Mouse (Mus musculus) hindbrain, embryonic 14.5 days (tissue): ENCODE results near the gene Gm21972. TPM values are rescaled to one million over a fixed set of nuclear protein-coding genes. Genes with fewer than 3 reads are reported as not detected.

Experiments
- ATAC-seq: fragments of 200-750 bp; cut with Nextera tagmentation; 2 replicates; pipeline ENCODE4 v1.8.0; 2017; ENCODE audit warnings: moderate number of reproducible peaks, mild to moderate bottlenecking, moderate TSS enrichment, moderate library complexity; ENCODE audit not compliant: low FRiP score
- DNase-seq: peaks from one replicate; pipeline ENCODE4 v3.0.0-alpha.2; 2015; ENCODE audit warnings: low spot score
- H3K27ac ChIP-seq: fragments of 300-500 bp; sonication (generic); 2 replicates; pipeline ENCODE4 v1.5.1; 2014; ENCODE audit warnings: mild to moderate bottlenecking, moderate library complexity
- H3K27me3 ChIP-seq: fragments of 300-500 bp; sonication (generic); 2 replicates; pipeline ENCODE4 v1.6.1; 2014; ENCODE audit warnings: mild to moderate bottlenecking, low read length, mixed read lengths; ENCODE audit not compliant: control insufficient read depth, insufficient read depth
- H3K36me3 ChIP-seq: fragments of 300-500 bp; sonication (generic); replicated peaks from 2 replicates; pipeline ENCODE4 v1.6.1; 2014; ENCODE audit not compliant: control insufficient read depth, insufficient read depth
- H3K4me1 ChIP-seq: fragments of 300-500 bp; sonication (generic); replicated peaks from 2 replicates; pipeline ENCODE4 v1.6.1; 2014; ENCODE audit warnings: antibody characterized with exemption, low read length, mixed read lengths; ENCODE audit not compliant: control insufficient read depth, insufficient read depth
- H3K4me2 ChIP-seq: fragments of 300-500 bp; sonication (generic); replicated peaks from 2 replicates; pipeline ENCODE4 v1.6.1; 2014; ENCODE audit warnings: mild to moderate bottlenecking, moderate library complexity
- H3K4me3 ChIP-seq: fragments of 300-500 bp; sonication (generic); replicated peaks from 2 replicates; pipeline ENCODE4 v1.5.1; 2014; ENCODE audit warnings: mild to moderate bottlenecking, low read length
- H3K9ac ChIP-seq: fragments of 300-500 bp; sonication (generic); 2 replicates; pipeline ENCODE4 v1.6.1; 2014
- H3K9me3 ChIP-seq: fragments of 300-500 bp; sonication (generic); 2 replicates; pipeline ENCODE4 v1.6.1; 2016; ENCODE audit warnings: low read length; ENCODE audit not compliant: control insufficient read depth
- WGBS: fragments of 180-500 bp; shearing (Covaris S2); extraction: QIAGEN DNeasy Blood & Tissue Kit; methylation state at CpG from one replicate; pipeline ENCODE4 v1.1.7; 2014; 5-methylcytosine and 5-hydroxymethylcytosine counted together
- polyA plus RNA-seq: library from polyadenylated mRNA; unstranded; fragments of >200 nt; fragmentation: Nextera tagmentation; extraction: Ambion mirVana; gene quantifications from 2 replicates; pipeline ENCODE4 v1.2.1, GENCODE M21; 2014

The Gm21972 gene
- 0.46 and 0.90 TPM in 2 replicates for polyA plus RNA-seq

DNA sequence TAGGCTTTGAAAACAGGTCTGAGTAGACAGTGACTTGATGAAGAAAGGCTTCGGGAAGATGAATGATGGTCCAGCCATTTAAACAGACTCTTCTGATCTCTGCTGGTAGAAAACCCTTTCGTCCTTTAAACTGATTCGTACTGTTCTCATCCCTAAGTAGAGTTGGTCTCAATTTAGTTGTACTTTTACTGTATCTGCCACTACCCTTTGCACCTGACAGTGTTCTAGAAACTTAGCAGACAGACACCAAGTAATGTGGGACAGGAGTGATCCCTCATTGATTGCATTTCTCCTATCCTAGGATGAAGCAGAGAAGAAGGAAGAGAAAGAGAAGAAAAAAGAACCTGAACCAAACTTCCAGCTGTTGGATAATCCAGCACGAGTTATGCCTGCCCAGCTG, at the start of gene Gm21972:
Gene Gm21972 (plus strand): TSS at position 301 of the 400 bp plus-strand sequence.
- WGBS: 94% methylated on average over 4 of the region's 4 CpGs
- H3K27me3 ChIP-seq: no peaks in the 10 kb centered on the region
- H3K4me2 ChIP-seq: no peak within 1 kb of the TSS
- ATAC-seq (no peak), DNase-seq (no peak)
- no peak within 1 kb of the TSS for H3K4me3 ChIP-seq
- H3K27ac ChIP-seq: no peak within 1 kb of the TSS
- H3K4me1 ChIP-seq: no peaks in the 10 kb centered on the region
- H3K9me3 ChIP-seq: no peaks in the 10 kb centered on the region
- peaks cover 88% of the 10 kb centered on the region for H3K36me3 ChIP-seq
- no peak within 1 kb of the TSS for H3K9ac ChIP-seq

DNA sequence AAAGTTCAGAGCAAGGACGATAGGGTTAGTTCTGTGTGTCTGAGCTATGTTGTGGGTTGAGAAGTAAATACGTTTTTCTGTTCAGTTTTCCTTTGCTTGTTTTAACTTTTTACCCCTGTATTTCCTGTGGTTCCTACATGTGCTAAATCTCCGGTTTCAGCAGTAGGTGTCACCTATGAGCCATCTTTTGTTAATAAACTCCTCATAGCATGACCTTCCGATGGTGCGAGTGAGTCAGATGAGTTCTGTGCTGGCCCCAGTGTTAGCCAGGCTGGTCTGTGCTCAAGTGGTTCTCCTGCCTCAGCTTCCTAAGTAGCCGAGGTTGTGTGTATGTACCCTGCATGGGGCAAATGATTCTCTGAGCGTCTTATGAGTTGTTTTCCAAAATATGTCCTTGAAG, 39.0 kb upstream of the Gm21972 start:
- Histone ChIP-seq H3K4me3 (no peak overlapping the region), H3K27ac (no peak overlapping the region), H3K27me3 (no peaks in the 10 kb centered on the region), H3K9me3 (no peaks in the 10 kb centered on the region), H3K36me3 (peaks cover 79% of the 10 kb centered on the region), H3K9ac (no peak overlapping the region), H3K4me2 (no peak overlapping the region), H3K4me1 (no peaks in the 10 kb centered on the region)
- 88% methylated on average over 7 of the region's 7 CpGs for WGBS
- DNase-seq (no peak), ATAC-seq (no peak)

DNA sequence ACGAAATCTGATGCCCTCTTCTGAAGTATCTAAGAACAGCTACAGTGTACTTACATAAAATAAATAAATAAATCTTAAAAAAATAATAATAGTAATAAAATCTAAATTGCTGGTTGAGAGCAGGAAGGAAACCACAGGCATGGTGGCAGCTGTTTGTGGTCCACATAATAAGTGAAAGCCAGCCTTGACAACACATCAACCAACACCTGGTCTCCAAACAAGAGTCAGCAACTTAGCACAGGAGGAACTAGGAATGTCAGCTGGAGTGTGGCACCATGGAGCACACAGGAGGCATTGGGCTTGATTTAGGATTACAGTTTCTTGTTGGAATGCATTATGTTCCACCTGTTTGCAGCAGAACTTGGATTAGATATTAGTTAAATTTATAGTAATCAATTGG, 28.4 kb upstream of the Gm21972 start:
- Histone ChIP-seq H3K36me3 (peaks cover 24% of the 10 kb centered on the region), H3K27me3 (no peaks in the 10 kb centered on the region), H3K27ac (no peak overlapping the region), H3K9me3 (no peaks in the 10 kb centered on the region), H3K4me3 (no peak overlapping the region), H3K4me2 (no peak overlapping the region), H3K4me1 (no peaks in the 10 kb centered on the region), H3K9ac (no peak overlapping the region)
- ATAC-seq: no peak
- WGBS: 83% methylated on average over 1 of the region's 1 CpGs
- DNase-seq: no peak

DNA sequence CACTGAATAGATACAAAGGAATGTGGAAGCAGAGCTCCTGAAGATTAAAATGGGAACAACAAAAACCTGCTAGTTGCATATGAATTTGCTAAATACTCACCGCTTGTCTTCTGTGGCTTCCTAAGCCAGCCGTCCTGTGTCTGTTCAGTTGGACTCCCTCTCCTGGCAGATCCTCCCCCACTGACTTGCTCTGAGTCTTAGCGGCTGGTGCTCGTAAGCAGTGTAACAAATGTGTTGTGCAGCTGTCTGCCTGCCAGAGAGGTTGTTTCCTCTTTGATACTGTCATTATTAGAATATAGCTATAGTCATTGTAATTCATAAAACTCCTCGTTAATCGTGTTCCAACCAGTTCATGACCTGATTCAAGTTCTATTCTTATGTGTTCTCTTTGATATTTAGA, 21.7 kb upstream of the Gm21972 start, which contains the start of gene Htr2b:
Gene Htr2b (minus strand): TSS at position 192 of the 400 bp plus-strand sequence.
- Histone ChIP-seq H3K4me1 (no peaks in the 10 kb centered on the region), H3K4me2 (no peak within 1 kb of the TSS), H3K9ac (no peak within 1 kb of the TSS), H3K27ac (no peak within 1 kb of the TSS), H3K4me3 (no peak within 1 kb of the TSS), H3K36me3 (peaks cover 20% of the 10 kb centered on the region), H3K27me3 (no peaks in the 10 kb centered on the region), H3K9me3 (no peaks in the 10 kb centered on the region)
- ATAC-seq (no peak), DNase-seq (no peak)
- 59% methylated on average over 6 of the region's 6 CpGs for WGBS

DNA sequence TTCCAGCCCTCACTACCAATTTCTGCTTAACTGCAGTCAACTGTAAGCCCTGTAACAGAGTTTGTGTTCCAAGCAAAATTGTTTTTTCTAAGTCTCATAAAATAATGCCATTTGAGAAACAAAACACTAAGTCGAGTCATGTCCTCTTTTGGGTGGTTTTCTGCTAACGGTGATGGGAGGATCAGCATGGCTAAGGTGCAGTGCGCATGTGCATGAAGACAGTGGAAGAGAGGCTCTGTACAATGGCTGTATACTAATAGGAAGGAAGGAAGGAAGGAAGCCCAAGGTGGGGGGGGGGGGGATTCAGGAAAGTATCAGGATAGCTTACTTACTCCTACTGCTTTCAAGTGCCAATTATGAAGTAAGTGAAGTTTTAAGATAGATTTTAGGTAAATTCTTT, 19.3 kb upstream of the Gm21972 start:
- no peaks in the 10 kb centered on the region for H3K27me3 ChIP-seq
- no peak overlapping the region for H3K4me2 ChIP-seq
- peaks cover 33% of the 10 kb centered on the region for H3K36me3 ChIP-seq
- no peak overlapping the region for H3K4me3 ChIP-seq
- no peak for ATAC-seq
- no peaks in the 10 kb centered on the region for H3K9me3 ChIP-seq
- H3K4me1 ChIP-seq: no peaks in the 10 kb centered on the region
- WGBS: 95% methylated on average over 3 of the region's 3 CpGs
- no peak for DNase-seq
- no peak overlapping the region for H3K9ac ChIP-seq
- H3K27ac ChIP-seq: no peak overlapping the region

DNA sequence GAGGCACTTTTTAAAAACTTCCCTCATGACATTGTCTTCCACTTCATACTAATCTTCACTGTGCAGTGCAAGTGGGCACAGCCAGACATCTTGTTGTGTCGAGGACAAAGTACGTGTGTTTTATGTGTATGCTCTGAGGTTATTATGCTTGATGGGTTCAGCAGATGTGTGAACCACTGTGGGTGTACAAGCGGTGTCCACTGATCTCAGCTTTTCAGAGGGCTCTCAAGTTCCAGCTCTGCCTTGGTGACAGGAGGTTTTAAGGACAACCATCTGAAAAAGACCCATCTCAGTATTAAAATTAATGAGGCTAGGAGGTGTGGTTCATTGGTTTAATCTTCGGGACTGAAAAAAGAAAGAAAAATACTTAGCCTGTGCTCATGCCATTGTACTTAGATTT, 13.9 kb upstream of the Gm21972 start:
- Histone ChIP-seq H3K9ac (no peak overlapping the region), H3K27ac (no peak overlapping the region), H3K36me3 (peaks cover 63% of the 10 kb centered on the region), H3K4me1 (no peaks in the 10 kb centered on the region), H3K4me2 (no peak overlapping the region), H3K4me3 (no peak overlapping the region), H3K27me3 (no peaks in the 10 kb centered on the region), H3K9me3 (no peaks in the 10 kb centered on the region)
- ATAC-seq: no peak
- no peak for DNase-seq
- WGBS: 95% methylated on average over 4 of the region's 4 CpGs

DNA sequence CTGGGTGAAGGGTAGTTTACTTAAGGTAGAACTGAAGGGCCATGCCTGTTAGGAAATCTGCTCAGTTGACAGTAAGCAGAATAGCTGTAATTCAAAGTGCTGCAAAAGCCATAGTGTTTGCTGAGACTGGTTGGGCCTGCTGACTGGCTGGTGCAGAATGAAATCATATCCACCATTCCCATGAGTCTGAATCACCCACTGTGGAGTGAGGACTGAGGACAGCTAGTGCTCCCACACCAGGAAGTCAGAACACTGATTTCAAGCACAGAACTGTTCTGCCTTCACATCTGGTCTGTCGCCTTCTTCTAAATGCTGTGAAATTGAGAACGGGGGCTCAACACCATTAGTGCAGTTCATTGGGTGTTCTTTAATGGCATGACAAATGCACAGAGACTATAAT, 7.4 kb upstream of the Gm21972 start:
- Histone ChIP-seq H3K36me3 (peaks cover 75% of the 10 kb centered on the region), H3K4me1 (no peaks in the 10 kb centered on the region), H3K4me3 (no peak overlapping the region), H3K27me3 (no peaks in the 10 kb centered on the region), H3K4me2 (no peak overlapping the region), H3K27ac (no peak overlapping the region), H3K9ac (no peak overlapping the region), H3K9me3 (no peaks in the 10 kb centered on the region)
- DNase-seq: no peak
- 98% methylated on average over 2 of the region's 2 CpGs for WGBS
- ATAC-seq: no peak

DNA sequence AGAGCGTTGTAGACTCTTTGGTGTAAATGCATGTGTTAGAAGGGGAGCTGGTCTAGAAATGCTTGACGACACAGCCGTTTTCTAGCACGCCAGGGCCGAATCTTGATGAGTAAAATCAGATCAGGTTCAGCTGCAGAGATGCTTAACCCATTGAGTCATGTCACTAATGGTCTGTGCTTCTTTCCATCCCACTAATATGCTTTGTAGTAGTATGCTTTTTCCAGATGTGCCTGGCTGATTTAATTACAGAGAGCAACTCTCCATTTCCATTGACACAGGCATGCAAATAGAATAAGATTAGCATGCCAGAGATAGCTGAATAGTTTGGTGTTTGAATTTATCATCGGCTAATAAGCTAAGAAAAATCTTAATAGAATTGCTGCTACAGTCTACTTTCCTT, 1.9 kb downstream of the Gm21972 start:
- H3K4me1 ChIP-seq: no peaks in the 10 kb centered on the region
- no peak overlapping the region for H3K4me2 ChIP-seq
- ATAC-seq: no peak
- H3K9me3 ChIP-seq: no peaks in the 10 kb centered on the region
- H3K36me3 ChIP-seq: peaks cover 89% of the 10 kb centered on the region
- DNase-seq: no peak
- H3K27me3 ChIP-seq: no peaks in the 10 kb centered on the region
- H3K27ac ChIP-seq: no peak overlapping the region
- H3K4me3 ChIP-seq: no peak overlapping the region
- no peak overlapping the region for H3K9ac ChIP-seq
- 87% methylated on average over 6 of the region's 6 CpGs for WGBS

DNA sequence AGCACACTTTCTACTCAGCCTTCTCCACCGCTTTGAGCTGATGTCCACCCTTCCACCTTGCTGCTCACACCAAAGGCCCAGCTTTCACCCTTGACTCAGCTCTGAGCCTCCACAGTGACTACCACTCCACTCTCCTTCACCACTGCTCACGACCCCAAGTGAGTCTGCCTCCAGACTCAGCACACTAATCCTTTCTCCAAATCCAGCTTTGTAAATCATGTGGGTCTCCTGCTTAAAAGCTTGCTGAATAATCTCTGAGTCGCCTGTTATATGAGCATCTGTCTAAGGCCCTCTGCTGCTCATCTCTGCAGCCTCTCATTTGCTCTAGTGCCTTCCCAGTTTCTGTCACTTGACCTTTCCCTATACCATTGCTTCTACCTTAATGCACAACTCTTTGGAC, 7.6 kb downstream of the Gm21972 start:
- Histone ChIP-seq H3K36me3 (peaks cover 61% of the 10 kb centered on the region), H3K4me2 (no peak overlapping the region), H3K9me3 (no peaks in the 10 kb centered on the region), H3K4me3 (no peak overlapping the region), H3K27me3 (no peaks in the 10 kb centered on the region), H3K27ac (no peak overlapping the region), H3K9ac (no peak overlapping the region), H3K4me1 (no peaks in the 10 kb centered on the region)
- WGBS: 94% methylated on average over 3 of the region's 3 CpGs
- ATAC-seq (no peak), DNase-seq (no peak)

DNA sequence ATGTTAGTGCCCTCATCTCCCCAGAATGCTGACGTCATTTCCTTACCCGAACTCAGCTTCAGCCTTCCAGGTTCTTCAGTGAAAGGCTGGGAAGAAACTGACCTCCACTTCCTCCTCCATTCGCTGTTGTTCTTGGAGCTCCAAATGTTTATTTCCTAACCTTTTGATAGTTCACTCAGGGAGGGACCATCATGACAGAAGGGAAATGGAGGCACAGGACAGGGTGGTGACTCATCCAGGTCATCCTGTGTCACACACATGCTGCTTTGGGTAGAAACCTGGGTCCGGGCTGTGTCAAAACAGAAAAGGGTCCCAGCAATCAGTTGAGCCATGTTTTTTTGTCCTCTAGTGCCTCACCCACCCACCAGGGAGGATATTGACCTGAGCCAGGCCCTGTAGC, 9.7 kb downstream of the Gm21972 start:
- no peak overlapping the region for H3K9ac ChIP-seq
- no peak overlapping the region for H3K4me2 ChIP-seq
- no peak for ATAC-seq
- H3K36me3 ChIP-seq: peaks cover 42% of the 10 kb centered on the region
- DNase-seq: no peak
- WGBS: 88% methylated on average over 4 of the region's 4 CpGs
- no peak overlapping the region for H3K27ac ChIP-seq
- no peaks in the 10 kb centered on the region for H3K4me1 ChIP-seq
- H3K27me3 ChIP-seq: no peaks in the 10 kb centered on the region
- no peak overlapping the region for H3K4me3 ChIP-seq
- no peaks in the 10 kb centered on the region for H3K9me3 ChIP-seq
